Mouse (Mus musculus) lung, embryonic 15.5 days (tissue): Measurements from ENCODE around the gene Adora2a. TPM values are rescaled to one million over a fixed set of nuclear protein-coding genes. Genes with fewer than 3 reads are reported as not detected.
"Not testable (repeated sequence)": the region's sequence is repeated elsewhere in the genome, so short reads cannot be mapped to it uniquely, and the experiment has no call there.

Experiments
- ATAC-seq: fragments of 200-750 bp; cut with Nextera tagmentation; 2 replicates; pipeline ENCODE4 v1.8.0; 2017; ENCODE audit warnings: moderate number of reproducible peaks, borderline replicate concordance; ENCODE audit not compliant: low FRiP score, low TSS enrichment; ENCODE audit errors: extremely low read depth
- H3K27ac ChIP-seq: fragments of 300-500 bp; sonication (generic); 2 replicates; pipeline ENCODE4 v1.5.1; 2015; ENCODE audit warnings: moderate library complexity, mild to moderate bottlenecking, inconsistent platforms
- H3K27me3 ChIP-seq: fragments of 300-500 bp; sonication (generic); 2 replicates; pipeline ENCODE4 v1.6.1; 2015; ENCODE audit warnings: inconsistent platforms
- H3K36me3 ChIP-seq: fragments of 300-500 bp; sonication (generic); 2 replicates; pipeline ENCODE4 v1.6.1; 2015; ENCODE audit warnings: inconsistent platforms
- H3K4me1 ChIP-seq: fragments of 300-500 bp; sonication (generic); 2 replicates; pipeline ENCODE4 v1.6.1; 2015; ENCODE audit warnings: inconsistent platforms
- H3K4me2 ChIP-seq: fragments of 300-500 bp; sonication (generic); 2 replicates; pipeline ENCODE4 v1.6.1; 2015; ENCODE audit warnings: inconsistent platforms, mild to moderate bottlenecking, moderate library complexity
- H3K4me3 ChIP-seq: fragments of 300-500 bp; sonication (generic); 2 replicates; pipeline ENCODE4 v1.5.1; 2015; ENCODE audit warnings: mild to moderate bottlenecking, inconsistent platforms
- H3K9ac ChIP-seq: fragments of 300-500 bp; sonication (generic); 2 replicates; pipeline ENCODE4 v1.6.1; 2015; ENCODE audit warnings: inconsistent platforms
- H3K9me3 ChIP-seq: fragments of 300-500 bp; sonication (generic); 2 replicates; pipeline ENCODE4 v1.6.1; 2016; ENCODE audit warnings: inconsistent platforms
- WGBS: fragments of 180-500 bp; shearing (Covaris S2); methylation state at CpG from one replicate; pipeline ENCODE4 v1.1.7; 2015; 5-methylcytosine and 5-hydroxymethylcytosine counted together
- polyA plus RNA-seq: library from polyadenylated mRNA; unstranded; fragments of >200 nt; fragmentation: Nextera tagmentation; extraction: Ambion mirVana; gene quantifications from 2 replicates; pipeline ENCODE4 v1.2.1, GENCODE M21; 2015

The Adora2a gene
- polyA plus RNA-seq, 1 experiment from 2014 or later: 7.5 TPM

DNA sequence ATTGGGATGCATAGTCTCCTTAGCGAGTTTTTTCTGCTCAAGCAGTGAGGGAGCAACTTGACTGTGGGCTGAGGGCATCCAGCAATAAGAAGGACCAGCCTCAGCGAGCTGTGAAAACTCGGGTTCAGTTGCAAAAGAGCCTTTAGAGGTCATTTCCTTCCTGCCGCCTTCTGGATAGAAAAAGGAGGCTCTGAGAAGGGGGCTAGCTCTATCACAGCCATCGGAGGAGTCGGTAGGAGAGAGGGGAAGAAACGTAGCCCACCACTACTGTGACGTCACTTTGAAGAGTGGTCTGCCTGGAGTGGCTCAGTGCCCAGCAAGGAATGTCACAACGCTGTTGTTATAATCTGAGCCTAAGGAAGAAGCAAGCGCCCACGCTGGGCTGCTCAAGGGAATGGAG, 10.4 kb downstream of the Adora2a start:
- 46% methylated on average over 11 of the region's 11 CpGs for WGBS
- no peak for ATAC-seq
- no peaks in the 10 kb centered on the region for H3K27me3 ChIP-seq
- 0 out of 2 replicates have a peak, but pooled peaks cover 3% of the 10 kb centered on the region for H3K36me3 ChIP-seq
- no peak overlapping the region for H3K9ac ChIP-seq
- H3K27ac ChIP-seq: peak overlapping the region; percentile 30; the same call in 1 of the 2 replicates
- no peak overlapping the region for H3K4me2 ChIP-seq
- H3K4me1 ChIP-seq: peaks cover 45% of the 10 kb centered on the region
- no peak overlapping the region for H3K4me3 ChIP-seq
- H3K9me3 ChIP-seq: no peaks in the 10 kb centered on the region

DNA sequence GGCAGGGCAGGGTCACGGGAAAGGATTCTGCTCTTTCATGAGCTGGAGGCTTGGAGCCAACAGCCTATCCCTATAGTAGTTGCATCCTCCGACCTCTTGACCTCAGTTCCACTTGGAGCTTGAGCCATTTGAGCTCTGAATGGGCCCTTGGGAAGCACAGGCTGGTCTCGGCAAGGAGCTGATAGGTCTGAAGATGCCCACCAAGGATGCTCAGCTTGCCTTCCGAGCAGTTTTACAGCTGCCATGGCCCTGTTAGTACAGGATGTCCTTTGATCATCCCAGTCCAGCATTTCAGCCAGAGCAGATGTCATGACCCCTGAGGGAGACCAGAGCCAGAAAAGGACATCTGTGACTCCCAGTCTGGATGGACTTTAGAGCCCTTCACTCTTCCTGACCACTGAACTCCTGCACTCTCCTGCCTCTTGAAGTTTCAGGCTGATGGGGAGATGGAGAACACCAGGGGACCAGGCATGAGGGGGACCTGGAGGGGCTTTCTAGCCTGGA, 11.6 kb downstream of the Adora2a start:
- no peak overlapping the region for H3K27ac ChIP-seq
- H3K36me3 ChIP-seq: 0 out of 2 replicates have a peak, but pooled peaks cover 3% of the 10 kb centered on the region
- no peak overlapping the region for H3K4me2 ChIP-seq
- H3K9ac ChIP-seq: no peak overlapping the region
- no peaks in the 10 kb centered on the region for H3K9me3 ChIP-seq
- H3K4me1 ChIP-seq: peaks cover 38% of the 10 kb centered on the region
- no peaks in the 10 kb centered on the region for H3K27me3 ChIP-seq
- WGBS: 75% methylated on average over 4 of the region's 4 CpGs
- no peak overlapping the region for H3K4me3 ChIP-seq
- ATAC-seq: no peak

DNA sequence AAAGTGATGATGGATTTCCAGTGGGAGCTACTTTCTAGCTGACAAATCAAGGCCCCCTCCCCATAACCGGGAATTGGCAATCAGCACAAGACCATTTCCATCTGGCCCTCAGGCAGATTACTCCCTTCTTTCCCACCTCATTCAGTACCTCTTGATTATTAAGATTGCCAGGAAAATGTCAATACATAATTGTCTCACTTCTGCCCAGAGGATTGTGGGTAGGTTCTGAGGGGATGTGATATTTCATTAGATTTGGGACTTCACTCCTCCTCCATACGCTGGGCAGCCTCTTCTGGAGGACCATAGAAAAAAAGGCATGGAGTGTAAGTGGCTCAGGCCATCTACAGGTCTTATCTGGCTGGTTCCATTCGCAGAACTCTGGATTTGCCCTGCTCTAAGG, 15.6 kb downstream of the Adora2a start:
- 0 out of 2 replicates have a peak, but pooled peaks cover 3% of the 10 kb centered on the region for H3K36me3 ChIP-seq
- WGBS: 55% methylated on average over 3 of the region's 3 CpGs
- no peak overlapping the region for H3K9ac ChIP-seq
- H3K27ac ChIP-seq: no peak overlapping the region
- no peak overlapping the region for H3K4me3 ChIP-seq
- H3K27me3 ChIP-seq: no peaks in the 10 kb centered on the region
- peaks cover 21% of the 10 kb centered on the region for H3K4me1 ChIP-seq
- no peaks in the 10 kb centered on the region for H3K9me3 ChIP-seq
- H3K4me2 ChIP-seq: no peak overlapping the region
- peak; percentile 64; the same call in 1 of the 2 replicates for ATAC-seq

DNA sequence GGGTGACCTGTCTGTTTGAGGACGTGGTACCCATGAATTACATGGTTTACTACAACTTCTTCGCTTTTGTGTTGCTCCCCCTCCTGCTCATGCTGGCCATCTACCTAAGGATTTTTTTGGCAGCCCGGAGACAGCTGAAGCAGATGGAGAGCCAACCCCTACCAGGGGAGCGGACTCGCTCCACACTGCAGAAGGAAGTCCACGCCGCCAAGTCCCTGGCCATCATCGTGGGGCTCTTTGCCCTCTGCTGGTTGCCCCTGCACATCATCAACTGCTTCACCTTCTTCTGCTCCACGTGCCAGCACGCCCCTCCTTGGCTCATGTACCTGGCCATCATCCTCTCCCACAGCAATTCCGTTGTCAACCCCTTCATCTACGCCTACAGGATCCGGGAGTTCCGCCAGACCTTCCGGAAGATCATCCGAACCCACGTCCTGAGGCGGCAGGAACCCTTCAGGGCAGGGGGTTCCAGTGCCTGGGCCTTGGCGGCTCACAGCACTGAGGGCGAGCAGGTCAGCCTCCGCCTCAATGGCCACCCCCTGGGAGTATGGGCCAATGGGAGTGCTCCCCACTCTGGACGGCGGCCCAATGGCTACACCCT, 16.6 kb downstream of the Adora2a start:
- no peak overlapping the region for H3K4me2 ChIP-seq
- H3K27me3 ChIP-seq: no peaks in the 10 kb centered on the region
- 92% methylated on average over 23 of the region's 23 CpGs for WGBS
- H3K9me3 ChIP-seq: no peaks in the 10 kb centered on the region
- H3K4me1 ChIP-seq: peaks cover 16% of the 10 kb centered on the region
- H3K27ac ChIP-seq: no peak overlapping the region
- peak; percentile 21; the same call in 1 of the 2 replicates for ATAC-seq
- no peak overlapping the region for H3K4me3 ChIP-seq
- H3K9ac ChIP-seq: no peak overlapping the region
- H3K36me3 ChIP-seq: 0 out of 2 replicates have a peak, but pooled peaks cover 3% of the 10 kb centered on the region

DNA sequence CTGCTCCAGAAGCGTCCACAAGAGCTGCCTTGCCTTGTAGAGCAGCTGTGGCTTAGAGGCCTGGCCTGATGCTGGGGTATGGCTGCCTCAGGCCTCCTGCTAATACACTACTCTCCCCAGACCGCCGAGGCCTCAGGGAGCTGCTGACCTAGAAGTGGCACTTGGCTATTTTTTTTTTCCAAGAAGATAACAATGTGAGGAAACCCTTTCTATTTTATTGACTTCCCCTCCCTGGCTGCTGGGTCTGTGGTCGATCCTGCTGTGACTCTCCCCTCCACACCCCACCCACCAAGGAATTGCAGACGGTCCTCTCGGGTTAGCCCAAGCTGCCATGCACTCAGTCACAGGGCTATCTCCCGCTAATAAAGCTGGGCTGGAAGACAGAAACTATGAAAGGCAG, 17.5 kb downstream of the Adora2a start:
- Histone ChIP-seq H3K27ac (no peak overlapping the region), H3K36me3 (0 out of 2 replicates have a peak, but pooled peaks cover 3% of the 10 kb centered on the region), H3K9me3 (no peaks in the 10 kb centered on the region), H3K4me3 (no peak overlapping the region), H3K4me2 (no peak overlapping the region), H3K27me3 (no peaks in the 10 kb centered on the region), H3K4me1 (peaks cover 16% of the 10 kb centered on the region), H3K9ac (no peak overlapping the region)
- 48% methylated on average over 7 of the region's 7 CpGs for WGBS
- ATAC-seq: no peak

DNA sequence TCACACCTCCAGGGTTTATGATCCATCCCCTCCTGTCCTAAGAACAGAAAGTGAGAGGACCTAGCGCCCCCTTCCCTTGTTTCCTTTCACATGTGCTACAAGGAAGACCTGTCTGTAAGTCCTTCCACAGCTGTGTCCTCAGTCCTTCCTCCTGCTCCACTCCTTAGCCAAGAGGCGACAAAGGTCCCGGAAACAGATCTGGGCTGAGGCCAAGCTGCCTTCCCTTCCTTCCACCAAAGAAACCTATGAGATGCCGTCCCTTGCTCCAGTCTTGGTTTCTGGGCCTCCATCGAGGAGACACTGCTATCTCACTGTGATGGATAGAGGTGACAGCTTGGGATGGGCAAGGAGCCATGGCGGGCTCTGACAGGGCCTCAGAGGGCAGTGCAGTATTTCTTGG, 18.4 kb downstream of the Adora2a start:
- Histone ChIP-seq H3K27ac (no peak overlapping the region), H3K4me1 (peaks cover 16% of the 10 kb centered on the region), H3K4me3 (no peak overlapping the region), H3K36me3 (0 out of 2 replicates have a peak, but pooled peaks cover 3% of the 10 kb centered on the region), H3K27me3 (no peaks in the 10 kb centered on the region), H3K9ac (no peak overlapping the region), H3K9me3 (no peaks in the 10 kb centered on the region), H3K4me2 (no peak overlapping the region)
- ATAC-seq: no peak
- WGBS: 61% methylated on average over 6 of the region's 6 CpGs

DNA sequence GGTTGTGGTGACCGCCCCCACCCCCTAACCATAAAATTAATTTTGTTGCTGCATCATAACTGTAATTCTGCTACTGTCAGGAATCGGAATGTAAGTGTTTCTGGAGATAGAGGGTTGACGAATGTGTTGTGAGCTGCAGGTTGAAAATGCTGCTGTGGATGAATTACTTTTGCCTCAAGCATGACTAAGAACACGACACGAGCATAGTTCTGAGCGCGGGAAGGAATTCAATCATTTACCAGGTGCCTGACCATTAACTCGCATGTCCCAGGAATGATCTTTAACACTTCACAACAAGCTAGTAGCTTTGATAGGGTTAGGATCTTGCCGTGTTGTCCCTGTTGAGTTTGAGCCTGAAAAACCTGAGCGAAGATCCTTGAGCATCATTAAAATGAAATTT, 20.6 kb downstream of the Adora2a start:
- no peak for ATAC-seq
- WGBS: 75% methylated on average over 10 of the region's 10 CpGs

DNA sequence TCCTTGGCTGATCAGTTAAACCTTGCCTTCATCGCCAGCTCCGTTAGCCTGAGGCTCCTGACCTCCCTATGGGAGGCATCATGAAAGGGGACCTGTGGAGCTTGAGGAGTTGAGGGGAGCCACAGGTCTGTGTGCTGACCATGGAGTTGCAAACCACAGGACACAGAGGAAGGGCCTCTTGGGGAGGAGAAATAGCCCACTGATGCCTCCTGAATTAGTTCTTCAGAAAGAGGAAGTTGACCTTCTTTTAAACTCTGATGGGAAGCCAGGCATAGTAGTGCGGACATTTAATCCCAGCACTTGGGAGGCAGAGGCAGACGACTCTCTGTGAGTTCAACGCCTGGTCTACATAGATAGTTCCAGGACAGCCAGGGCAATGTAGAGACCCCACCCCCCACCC, 22.2 kb downstream of the Adora2a start:
- H3K36me3 ChIP-seq: no peaks in the 10 kb centered on the region
- peaks cover 10% of the 10 kb centered on the region for H3K4me1 ChIP-seq
- no peak overlapping the region for H3K4me3 ChIP-seq
- no peak for ATAC-seq
- H3K27me3 ChIP-seq: no peaks in the 10 kb centered on the region
- H3K9ac ChIP-seq: no peak overlapping the region
- 73% methylated on average over 5 of the region's 5 CpGs for WGBS
- H3K9me3 ChIP-seq: no peaks in the 10 kb centered on the region
- no peak overlapping the region for H3K27ac ChIP-seq
- no peak overlapping the region for H3K4me2 ChIP-seq

More for the DNA sequence above, 20.6 kb downstream of the Adora2a start:
- no peaks in the 10 kb centered on the region for H3K9me3 ChIP-seq
- H3K4me2 ChIP-seq: no peak overlapping the region
- H3K9ac ChIP-seq: no peak overlapping the region
- peaks cover 11% of the 10 kb centered on the region for H3K4me1 ChIP-seq
- H3K36me3 ChIP-seq: no peaks in the 10 kb centered on the region
- no peaks in the 10 kb centered on the region for H3K27me3 ChIP-seq
- H3K4me3 ChIP-seq: no peak overlapping the region
- no peak overlapping the region for H3K27ac ChIP-seq

DNA sequence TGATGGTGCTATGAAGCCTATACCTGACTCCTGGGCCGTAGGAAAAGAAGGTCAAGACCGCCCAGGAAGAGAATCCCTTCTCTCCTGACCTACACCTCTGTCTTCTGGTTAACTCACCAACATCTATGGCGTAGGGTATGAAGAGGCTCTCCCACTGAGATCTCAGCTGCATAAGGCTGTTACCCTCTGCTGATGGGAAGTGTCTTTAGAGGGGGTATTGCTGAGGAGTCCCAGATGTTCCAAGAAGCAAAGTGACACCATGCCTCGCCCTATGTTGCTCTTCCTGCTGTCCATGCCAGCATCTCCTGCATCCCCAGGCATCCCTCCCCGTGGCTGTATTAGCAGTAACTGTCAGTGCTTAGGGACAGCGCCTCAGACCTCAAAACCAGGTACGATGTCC, 22.7 kb downstream of the Adora2a start:
- ATAC-seq: no peak
- Histone ChIP-seq H3K9me3 (no peaks in the 10 kb centered on the region), H3K9ac (no peak overlapping the region), H3K4me3 (no peak overlapping the region), H3K4me2 (no peak overlapping the region), H3K4me1 (peaks cover 5% of the 10 kb centered on the region), H3K27me3 (no peaks in the 10 kb centered on the region), H3K27ac (no peak overlapping the region), H3K36me3 (no peaks in the 10 kb centered on the region)
- 65% methylated on average over 7 of the region's 7 CpGs for WGBS

DNA sequence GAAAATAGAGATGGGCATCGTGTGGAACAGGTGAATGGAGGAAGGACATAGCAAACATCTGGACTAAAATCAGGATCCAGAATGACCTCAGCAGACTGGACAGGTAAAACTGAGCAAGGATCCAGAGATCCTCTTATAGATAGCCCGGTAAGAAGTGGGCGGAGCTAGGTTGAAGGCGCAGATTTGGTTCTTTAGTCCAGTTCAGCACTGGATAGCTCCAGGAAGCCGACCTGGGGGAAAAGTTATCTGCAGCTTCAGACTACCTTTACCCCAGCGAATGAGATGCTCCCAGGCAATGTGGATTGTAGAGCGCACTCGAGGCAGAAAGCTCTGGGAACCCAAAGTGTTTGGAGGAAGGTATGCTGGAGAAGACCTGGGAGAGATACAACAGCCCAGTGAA, 25.3 kb downstream of the Adora2a start:
- no peak for ATAC-seq
- Histone ChIP-seq H3K36me3 (no peaks in the 10 kb centered on the region), H3K27me3 (no peaks in the 10 kb centered on the region), H3K27ac (no peak overlapping the region), H3K9me3 (no peaks in the 10 kb centered on the region), H3K9ac (no peak overlapping the region), H3K4me2 (no peak overlapping the region), H3K4me3 (no peak overlapping the region), H3K4me1 (no peaks in the 10 kb centered on the region)
- 28% methylated on average over 8 of the region's 8 CpGs for WGBS

DNA sequence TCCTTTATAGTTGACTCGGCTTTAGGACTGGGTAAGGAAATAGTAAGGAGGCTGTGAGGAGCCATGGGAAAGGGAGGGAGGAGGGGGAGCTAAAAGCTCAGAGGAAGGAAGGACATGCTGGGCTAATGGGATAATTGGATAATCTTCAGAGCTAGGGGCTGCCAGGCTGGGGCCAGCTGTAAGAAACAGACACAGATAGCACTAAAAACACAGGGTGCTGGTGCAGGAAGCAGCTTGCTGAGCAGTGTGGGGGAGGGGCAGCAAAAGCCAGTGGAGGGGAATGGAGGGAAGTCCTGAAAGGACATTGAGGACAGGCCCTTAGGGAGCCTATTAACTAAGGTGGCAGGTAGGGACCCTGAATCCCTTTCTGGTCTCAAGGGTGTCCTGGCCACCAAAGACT, 27.9 kb downstream of the Adora2a start:
- 64% methylated on average over 1 of the region's 1 CpGs for WGBS
- H3K27me3 ChIP-seq, H3K4me3 ChIP-seq, H3K4me2 ChIP-seq, H3K9ac ChIP-seq, H3K27ac ChIP-seq, ATAC-seq, H3K4me1 ChIP-seq, H3K36me3 ChIP-seq, H3K9me3 ChIP-seq: not testable (repeated sequence)

DNA sequence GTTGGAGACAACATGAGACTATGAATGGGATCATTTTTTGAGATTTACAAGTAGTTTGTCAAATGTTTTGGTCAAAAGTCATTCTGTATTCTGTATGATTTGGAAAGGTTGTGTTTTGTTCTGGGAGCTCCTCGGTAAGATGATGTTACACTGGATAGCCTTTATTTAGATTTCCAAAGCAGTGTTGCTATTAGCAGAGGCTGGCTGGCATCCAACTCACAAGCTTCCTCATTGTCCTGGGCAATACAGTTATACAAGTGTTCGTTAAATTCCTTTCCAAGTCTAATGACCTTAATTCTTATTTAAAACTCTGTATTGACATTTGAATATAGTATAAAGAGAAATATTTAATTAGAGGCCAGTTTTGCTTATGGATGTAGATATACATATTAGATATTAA, 28.6 kb downstream of the Adora2a start:
- no peaks in the 10 kb centered on the region for H3K9me3 ChIP-seq
- H3K36me3 ChIP-seq: no peaks in the 10 kb centered on the region
- no peaks in the 10 kb centered on the region for H3K4me1 ChIP-seq
- no peak overlapping the region for H3K27ac ChIP-seq
- no peak for ATAC-seq
- no peak overlapping the region for H3K4me2 ChIP-seq
- no peak overlapping the region for H3K9ac ChIP-seq
- WGBS: 31% methylated on average over 2 of the region's 2 CpGs
- H3K4me3 ChIP-seq: no peak overlapping the region
- H3K27me3 ChIP-seq: no peaks in the 10 kb centered on the region
